Mouse (Mus musculus) embryonic fibroblast, embryonic 13.5 days (primary cell): ENCODE data around the gene Rab40c.

Experiments used
- CTCF ChIP-seq: IDR thresholded peaks from 2 replicates; pipeline ENCODE4 v1.5.1; 2011; ENCODE audit warnings: mild to moderate bottlenecking, control low read depth, low read length, moderate library complexity, borderline replicate concordance; ENCODE audit not compliant: insufficient read depth
- POLR2A ChIP-seq: IDR thresholded peaks from 2 replicates; pipeline ENCODE4 v1.6.1; 2011; ENCODE audit warnings: low read depth, mild to moderate bottlenecking, control low read depth, low read length, moderate library complexity

DNA sequence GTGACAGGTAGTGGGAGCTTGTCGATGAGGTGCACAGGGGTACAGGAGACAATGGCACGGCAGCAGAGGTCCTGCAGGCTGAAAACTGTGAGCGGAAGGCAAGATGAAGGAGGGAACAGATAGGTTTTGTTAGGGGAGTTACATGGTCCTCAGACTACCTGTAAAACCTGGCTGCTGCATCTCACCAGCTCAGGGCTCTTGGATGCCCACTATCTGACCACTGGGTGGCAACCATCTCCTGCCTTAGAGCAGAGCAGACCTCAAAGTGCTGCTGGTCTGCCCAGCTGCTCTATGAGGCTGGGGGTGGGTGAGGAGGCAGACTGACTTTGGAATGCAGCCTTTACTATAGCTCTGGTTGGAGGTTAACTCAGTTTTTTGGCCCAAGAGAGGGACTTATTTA, 35.7 kb downstream of the Rab40c start:
- TF ChIP-seq POLR2A (no peak), CTCF (no peak)
